Mouse (Mus musculus): ENCODE data around the gene RPS10-NUDT3. TPM values are rescaled to one million over a fixed set of nuclear protein-coding genes. Genes with fewer than 3 reads are reported as not detected.

RPS10-NUDT3 gene
- not detected in 2 replicates for polyA plus RNA-seq (2015; fragmentation: Nextera tagmentation; extraction: Ambion mirVana)

- Histone ChIP-seq H3K36me3 (peaks cover 39% of the 10 kb centered on the region), H3K4me2 (peak within 1 kb of the TSS; percentile 88), H3K4me3 (peak within 1 kb of the TSS; percentile 95), H3K4me1 (peaks cover 37% of the 10 kb centered on the region), H3K27me3 (no peaks in the 10 kb centered on the region), H3K9me3 (no peaks in the 10 kb centered on the region), H3K9ac (peak within 1 kb of the TSS; percentile 99), H3K27ac (peak within 1 kb of the TSS; percentile 91)
- 0% methylated on average over 60 of the region's 72 CpGs for WGBS
- peak; percentile 96 for ATAC-seq (ENCODE audit: insufficient number of reproducible peaks, insufficient read depth, low FRiP score, low TSS enrichment, low read depth)
Measured at GRCm38 (mm10) chr17:27634871-27635574, at the start of gene RPS10-NUDT3. RPS10-NUDT3 (minus strand) TSS chr17:27635222.

GRCm38 (mm10) chr17:27678924-27679813 is 44.1 kb upstream of the RPS10-NUDT3 start:
- ATAC-seq (ENCODE audit: insufficient number of reproducible peaks, insufficient read depth, low FRiP score, low TSS enrichment, low read depth), result no peak
- H3K4me3 ChIP-seq, result no peak overlapping the region
- H3K27me3 ChIP-seq, result peaks cover 12% of the 10 kb centered on the region; the same call in 1 of the 2 replicates
- H3K36me3 ChIP-seq, result no peaks in the 10 kb centered on the region
- 50% methylated on average over 11 of the region's 11 CpGs for WGBS
- no peak overlapping the region for H3K27ac ChIP-seq
- H3K4me2 ChIP-seq, result no peak overlapping the region
- H3K9me3 ChIP-seq, result no peaks in the 10 kb centered on the region
- peaks cover 7% of the 10 kb centered on the region; the same call in 1 of the 2 replicates for H3K4me1 ChIP-seq
- H3K9ac ChIP-seq, result no peak overlapping the region

- Histone ChIP-seq H3K27ac (no peak overlapping the region), H3K9me3 (no peaks in the 10 kb centered on the region), H3K27me3 (0 out of 2 replicates have a peak, but pooled peaks cover under 1% of the 10 kb centered on the region), H3K36me3 (no peaks in the 10 kb centered on the region), H3K4me3 (no peak overlapping the region), H3K4me1 (peaks cover 7% of the 10 kb centered on the region; the same call in 1 of the 2 replicates), H3K9ac (no peak overlapping the region), H3K4me2 (no peak overlapping the region)
- 80% methylated on average over 5 of the region's 5 CpGs for WGBS
- no peak for ATAC-seq (ENCODE audit: insufficient number of reproducible peaks, insufficient read depth, low FRiP score, low TSS enrichment, low read depth)
Measured at GRCm38 (mm10) chr17:27677756-27678155, 42.7 kb upstream of the RPS10-NUDT3 start.

- 71% methylated on average over 7 of the region's 7 CpGs for WGBS
- Histone ChIP-seq H3K27ac (no peak overlapping the region), H3K9ac (no peak overlapping the region), H3K4me1 (peaks cover 7% of the 10 kb centered on the region; the same call in 1 of the 2 replicates), H3K36me3 (no peaks in the 10 kb centered on the region), H3K9me3 (no peaks in the 10 kb centered on the region), H3K4me3 (no peak overlapping the region), H3K27me3 (no peaks in the 10 kb centered on the region), H3K4me2 (no peak overlapping the region)
- ATAC-seq (ENCODE audit: insufficient number of reproducible peaks, insufficient read depth, low FRiP score, low TSS enrichment, low read depth), result no peak
Measured at GRCm38 (mm10) chr17:27676270-27676669, 41.2 kb upstream of the RPS10-NUDT3 start.

- Histone ChIP-seq H3K9me3 (no peaks in the 10 kb centered on the region), H3K4me2 (no peak overlapping the region), H3K4me1 (peaks cover 7% of the 10 kb centered on the region; the same call in 1 of the 2 replicates), H3K27ac (no peak overlapping the region), H3K27me3 (no peaks in the 10 kb centered on the region), H3K36me3 (no peaks in the 10 kb centered on the region), H3K4me3 (no peak overlapping the region), H3K9ac (no peak overlapping the region)
- WGBS, result 67% methylated on average over 9 of the region's 9 CpGs
- no peak for ATAC-seq (ENCODE audit: insufficient number of reproducible peaks, insufficient read depth, low FRiP score, low TSS enrichment, low read depth)
Measured at GRCm38 (mm10) chr17:27675453-27675852, 40.4 kb upstream of the RPS10-NUDT3 start.

- peaks cover 2% of the 10 kb centered on the region; the same call in 1 of the 2 replicates for H3K4me1 ChIP-seq
- H3K4me2 ChIP-seq, result no peak overlapping the region
- H3K27ac ChIP-seq, result no peak overlapping the region
- H3K4me3 ChIP-seq, result no peak overlapping the region
- no peaks in the 10 kb centered on the region for H3K9me3 ChIP-seq
- H3K27me3 ChIP-seq, result no peaks in the 10 kb centered on the region
- WGBS, result 85% methylated on average over 7 of the region's 7 CpGs
- H3K36me3 ChIP-seq, result no peaks in the 10 kb centered on the region
- no peak overlapping the region for H3K9ac ChIP-seq
- no peak for ATAC-seq (ENCODE audit: insufficient number of reproducible peaks, insufficient read depth, low FRiP score, low TSS enrichment, low read depth)
Measured at GRCm38 (mm10) chr17:27673945-27674344, 38.9 kb upstream of the RPS10-NUDT3 start.

- no peak overlapping the region for H3K9ac ChIP-seq
- H3K4me3 ChIP-seq, result no peak overlapping the region
- no peak overlapping the region for H3K4me2 ChIP-seq
- H3K27ac ChIP-seq, result no peak overlapping the region
- no peak for ATAC-seq (ENCODE audit: insufficient number of reproducible peaks, insufficient read depth, low FRiP score, low TSS enrichment, low read depth)
- H3K4me1 ChIP-seq, result no peaks in the 10 kb centered on the region
- WGBS, result 81% methylated on average over 6 of the region's 6 CpGs
- no peaks in the 10 kb centered on the region for H3K36me3 ChIP-seq
- no peaks in the 10 kb centered on the region for H3K9me3 ChIP-seq
- H3K27me3 ChIP-seq, result no peaks in the 10 kb centered on the region
Measured at GRCm38 (mm10) chr17:27671720-27672119, 36.7 kb upstream of the RPS10-NUDT3 start.

- H3K27ac ChIP-seq, result no peak overlapping the region
- ATAC-seq (ENCODE audit: insufficient number of reproducible peaks, insufficient read depth, low FRiP score, low TSS enrichment, low read depth), result no peak
- H3K36me3 ChIP-seq, result no peaks in the 10 kb centered on the region
- no peak overlapping the region for H3K4me2 ChIP-seq
- H3K4me3 ChIP-seq, result no peak overlapping the region
- peaks cover 26% of the 10 kb centered on the region for H3K27me3 ChIP-seq
- H3K9ac ChIP-seq, result no peak overlapping the region
- 74% methylated on average over 7 of the region's 7 CpGs for WGBS
- H3K4me1 ChIP-seq, result peaks cover 19% of the 10 kb centered on the region
- no peaks in the 10 kb centered on the region for H3K9me3 ChIP-seq
Measured at GRCm38 (mm10) chr17:27658767-27659166, 23.7 kb upstream of the RPS10-NUDT3 start.

- Histone ChIP-seq H3K27ac (no peak overlapping the region), H3K4me2 (no peak overlapping the region), H3K9ac (no peak overlapping the region), H3K4me1 (peaks cover 19% of the 10 kb centered on the region), H3K9me3 (no peaks in the 10 kb centered on the region), H3K4me3 (no peak overlapping the region), H3K36me3 (no peaks in the 10 kb centered on the region), H3K27me3 (peaks cover 27% of the 10 kb centered on the region)
- WGBS, result 76% methylated on average over 8 of the region's 8 CpGs
- ATAC-seq (ENCODE audit: insufficient number of reproducible peaks, insufficient read depth, low FRiP score, low TSS enrichment, low read depth), result no peak
Measured at GRCm38 (mm10) chr17:27657123-27657522, 22.1 kb upstream of the RPS10-NUDT3 start.

GRCm38 (mm10) chr17:27656414-27656813 is 21.4 kb upstream of the RPS10-NUDT3 start:
- H3K36me3 ChIP-seq, result no peaks in the 10 kb centered on the region
- 11% methylated on average over 5 of the region's 5 CpGs for WGBS
- peak overlapping the region; percentile 52 for H3K4me3 ChIP-seq
- peaks cover 19% of the 10 kb centered on the region for H3K4me1 ChIP-seq
- peak overlapping the region; percentile 96 for H3K4me2 ChIP-seq
- peaks cover 27% of the 10 kb centered on the region for H3K27me3 ChIP-seq
- H3K27ac ChIP-seq, result no peak overlapping the region
- ATAC-seq (ENCODE audit: insufficient number of reproducible peaks, insufficient read depth, low FRiP score, low TSS enrichment, low read depth), result no peak
- 0 out of 2 replicates have a peak overlapping the region, but pooled peaks have one; percentile 67 for H3K9ac ChIP-seq
- H3K9me3 ChIP-seq, result no peaks in the 10 kb centered on the region

- peak overlapping the region; percentile 96 for H3K4me2 ChIP-seq
- peak overlapping the region; percentile 52 for H3K4me3 ChIP-seq
- H3K27ac ChIP-seq, result no peak overlapping the region
- H3K4me1 ChIP-seq, result peaks cover 19% of the 10 kb centered on the region
- no peaks in the 10 kb centered on the region for H3K9me3 ChIP-seq
- ATAC-seq (ENCODE audit: insufficient number of reproducible peaks, insufficient read depth, low FRiP score, low TSS enrichment, low read depth), result 0 out of 2 replicates have a peak, but pooled peaks have one; percentile 8
- peak overlapping the region; percentile 67 for H3K9ac ChIP-seq
- peaks cover 27% of the 10 kb centered on the region for H3K27me3 ChIP-seq
- 2% methylated on average over 14 of the region's 14 CpGs for WGBS
- H3K36me3 ChIP-seq, result no peaks in the 10 kb centered on the region
Measured at GRCm38 (mm10) chr17:27656011-27656399, 21.0 kb upstream of the RPS10-NUDT3 start.
